Mouse (Mus musculus): ENCODE measurements at regions not wholly inside any gene's neighbourhood (a gene's known extent, or its start where the extent isn't known, plus 50 kb on each side); places are given as distances from the start of the nearest gene placed in this dataset.

DNA sequence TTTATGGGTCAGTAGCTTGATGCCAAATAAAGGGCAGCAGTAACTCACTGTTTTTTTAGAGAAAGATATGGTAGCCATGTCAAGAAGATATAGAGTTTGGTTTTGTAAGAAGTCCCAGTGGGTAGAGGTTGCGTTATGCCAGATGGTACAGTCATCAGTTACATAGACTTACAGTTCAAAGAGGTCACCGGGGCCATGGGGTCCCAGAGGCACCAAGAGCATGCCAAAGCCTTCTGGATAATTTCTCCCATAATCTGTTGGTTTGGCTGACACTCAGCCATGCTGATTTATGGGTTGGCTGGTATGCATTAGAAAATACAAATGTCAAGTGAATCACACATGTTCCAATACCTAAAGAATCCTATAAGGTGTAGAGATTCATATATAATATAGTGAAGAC is 137.9 kb upstream of the Fbxl7 start:
- Histone ChIP-seq H3K9ac (ENCODE audit: low read depth, low read length) (no peak overlapping the region), H3K4me1 (replicated peaks; ENCODE audit: control insufficient read depth, insufficient read depth, low read length) (no peaks in the 10 kb centered on the region), H3K4me3 (ENCODE audit: low read depth, low read length) (no peak overlapping the region), H3K4me2 (replicated peaks; ENCODE audit: low read depth, low read length) (no peak overlapping the region), H3K36me3 (ENCODE audit: control insufficient read depth, insufficient read depth, low read length) (no peaks in the 10 kb centered on the region), H3K9me3 (ENCODE audit: control insufficient read depth, low read length) (no peaks in the 10 kb centered on the region), H3K27me3 (ENCODE audit: control insufficient read depth, insufficient read depth, low read length) (no peaks in the 10 kb centered on the region), H3K27ac (ENCODE audit: low read depth, low read length) (no peak overlapping the region)
- ATAC-seq (ENCODE audit: low FRiP score), result no peak
- WGBS, result 77% methylated on average over 2 of the region's 2 CpGs
- no peak for DNase-seq (ENCODE audit: low spot score)

DNA sequence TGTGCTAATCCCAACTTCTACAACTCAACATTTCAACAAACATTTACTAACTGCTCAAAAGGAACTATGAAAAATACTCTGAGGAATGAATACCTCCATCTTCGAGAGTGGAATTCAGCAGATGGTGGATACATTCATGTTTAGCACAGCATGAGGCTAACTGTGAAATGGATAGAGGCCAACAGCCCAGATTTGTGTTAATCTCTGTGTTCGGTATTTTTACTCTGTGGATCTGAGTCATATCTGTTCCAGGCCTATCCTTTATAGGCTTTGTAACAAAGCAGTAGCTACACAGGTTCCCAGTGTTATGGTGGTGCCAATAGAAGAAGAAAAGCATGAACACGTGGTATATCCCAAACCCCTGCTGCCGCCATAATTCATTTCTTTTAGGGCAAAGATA is 148.4 kb upstream of the Fbxl7 start:
- 81% methylated on average over 4 of the region's 4 CpGs for WGBS
- Histone ChIP-seq H3K36me3 (ENCODE audit: control insufficient read depth, insufficient read depth, low read length) (no peaks in the 10 kb centered on the region), H3K4me3 (ENCODE audit: low read depth, low read length) (no peak overlapping the region), H3K27ac (ENCODE audit: low read depth, low read length) (no peak overlapping the region), H3K9me3 (ENCODE audit: control insufficient read depth, low read length) (no peaks in the 10 kb centered on the region), H3K4me1 (replicated peaks; ENCODE audit: control insufficient read depth, insufficient read depth, low read length) (no peaks in the 10 kb centered on the region), H3K27me3 (ENCODE audit: control insufficient read depth, insufficient read depth, low read length) (no peaks in the 10 kb centered on the region), H3K9ac (ENCODE audit: low read depth, low read length) (no peak overlapping the region), H3K4me2 (replicated peaks; ENCODE audit: low read depth, low read length) (no peak overlapping the region)
- ATAC-seq (ENCODE audit: low FRiP score) (no peak), DNase-seq (ENCODE audit: low spot score) (no peak)

DNA sequence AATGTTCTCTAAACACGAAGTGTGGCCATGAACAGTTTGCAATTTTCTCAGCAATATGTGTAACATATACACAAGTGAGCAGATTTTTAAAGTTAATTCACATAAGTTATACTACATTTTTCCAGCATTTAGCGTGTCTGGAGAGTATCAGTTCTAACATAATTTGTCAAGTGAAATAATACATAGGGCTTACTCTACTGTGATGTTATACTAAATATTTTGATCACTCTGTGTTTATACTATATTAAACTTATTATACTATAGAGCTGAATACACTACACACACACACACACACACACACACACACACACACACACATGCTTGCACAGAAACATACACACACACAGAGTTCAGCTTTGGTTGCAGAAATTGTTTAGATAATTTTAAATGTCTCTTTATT is 155.3 kb upstream of the Fbxl7 start:
- no peak overlapping the region for H3K9ac ChIP-seq (ENCODE audit: low read depth, low read length)
- H3K4me1 ChIP-seq (replicated peaks; ENCODE audit: control insufficient read depth, insufficient read depth, low read length), result no peaks in the 10 kb centered on the region
- H3K27me3 ChIP-seq (ENCODE audit: control insufficient read depth, insufficient read depth, low read length), result no peaks in the 10 kb centered on the region
- H3K36me3 ChIP-seq (ENCODE audit: control insufficient read depth, insufficient read depth, low read length), result no peaks in the 10 kb centered on the region
- 88% methylated on average over 2 of the region's 2 CpGs for WGBS
- H3K9me3 ChIP-seq (ENCODE audit: control insufficient read depth, low read length), result no peaks in the 10 kb centered on the region
- no peak overlapping the region for H3K27ac ChIP-seq (ENCODE audit: low read depth, low read length)
- DNase-seq (ENCODE audit: low spot score), result no peak
- H3K4me2 ChIP-seq (replicated peaks; ENCODE audit: low read depth, low read length), result no peak overlapping the region
- no peak for ATAC-seq (ENCODE audit: low FRiP score)
- H3K4me3 ChIP-seq (ENCODE audit: low read depth, low read length), result no peak overlapping the region

DNA sequence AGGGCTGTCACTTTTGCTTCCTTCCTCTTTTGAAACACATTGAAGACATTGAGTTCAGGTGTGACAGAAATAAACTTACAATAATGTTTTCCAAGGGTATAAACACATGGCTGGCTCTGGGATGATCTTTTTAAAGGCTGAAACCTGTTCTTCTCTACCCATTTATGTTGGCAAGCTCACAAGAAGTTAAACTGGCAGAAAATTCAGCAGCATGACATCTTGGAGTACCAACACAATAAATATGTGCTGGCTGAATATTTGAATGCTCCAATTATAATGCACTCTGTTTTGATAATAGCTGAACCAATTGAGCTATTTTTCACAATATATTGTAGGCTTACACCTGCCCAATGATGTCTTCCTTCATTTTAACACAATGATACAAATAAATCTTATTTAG is 168.1 kb upstream of the Fbxl7 start:
- H3K27ac ChIP-seq (ENCODE audit: low read depth, low read length), result no peak overlapping the region
- H3K36me3 ChIP-seq (ENCODE audit: control insufficient read depth, insufficient read depth, low read length), result no peaks in the 10 kb centered on the region
- no peak overlapping the region for H3K4me3 ChIP-seq (ENCODE audit: low read depth, low read length)
- no peak for ATAC-seq (ENCODE audit: low FRiP score)
- no peaks in the 10 kb centered on the region for H3K27me3 ChIP-seq (ENCODE audit: control insufficient read depth, insufficient read depth, low read length)
- no peak for DNase-seq (ENCODE audit: low spot score)
- no peak overlapping the region for H3K4me2 ChIP-seq (replicated peaks; ENCODE audit: low read depth, low read length)
- no peaks in the 10 kb centered on the region for H3K4me1 ChIP-seq (replicated peaks; ENCODE audit: control insufficient read depth, insufficient read depth, low read length)
- H3K9me3 ChIP-seq (ENCODE audit: control insufficient read depth, low read length), result no peaks in the 10 kb centered on the region
- H3K9ac ChIP-seq (ENCODE audit: low read depth, low read length), result no peak overlapping the region

DNA sequence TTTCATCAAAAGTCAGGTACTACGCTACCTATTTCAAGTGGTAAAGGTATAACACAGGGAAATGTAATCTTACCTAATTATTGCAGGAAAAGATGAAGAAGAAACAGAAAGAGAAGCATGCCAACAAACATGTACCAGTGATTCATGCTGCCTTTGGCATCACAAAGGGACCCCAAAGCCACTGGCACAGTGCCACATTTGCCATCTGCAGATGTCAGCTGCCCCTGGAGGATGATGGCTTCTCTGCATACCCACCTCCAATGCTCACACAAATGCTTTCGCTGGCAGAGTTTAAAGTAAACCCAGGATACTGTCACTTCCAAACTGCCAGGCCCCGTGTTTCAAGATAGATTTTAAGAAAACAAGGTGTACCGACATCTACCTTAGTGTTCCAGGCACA is 168.6 kb upstream of the Fbxl7 start:
- Histone ChIP-seq H3K9me3 (ENCODE audit: control insufficient read depth, low read length) (no peaks in the 10 kb centered on the region), H3K4me1 (replicated peaks; ENCODE audit: control insufficient read depth, insufficient read depth, low read length) (no peaks in the 10 kb centered on the region)
- DNase-seq (ENCODE audit: low spot score), result no peak

DNA sequence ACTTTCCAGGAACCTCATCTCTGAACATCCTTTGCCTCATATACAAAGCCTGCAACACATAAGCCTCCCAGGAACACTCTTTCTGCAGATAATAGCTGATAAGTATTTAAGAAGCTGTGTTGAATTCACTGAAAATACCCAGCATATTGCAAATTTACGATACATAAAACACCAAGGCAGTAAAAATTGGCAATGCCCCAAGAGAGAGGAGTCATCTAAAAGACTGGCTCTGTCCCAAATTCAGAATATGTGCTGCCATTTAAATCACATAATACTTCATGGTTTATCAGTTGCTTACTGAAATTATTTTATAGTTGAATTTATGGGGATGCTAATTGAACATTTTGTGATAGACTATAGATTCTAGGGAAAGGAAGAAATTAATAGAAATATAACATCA is 172.3 kb upstream of the Fbxl7 start:
- Histone ChIP-seq H3K9me3 (ENCODE audit: control insufficient read depth, low read length) (no peaks in the 10 kb centered on the region), H3K27ac (ENCODE audit: low read depth, low read length) (no peak overlapping the region), H3K4me1 (replicated peaks; ENCODE audit: control insufficient read depth, insufficient read depth, low read length) (no peaks in the 10 kb centered on the region), H3K4me3 (ENCODE audit: low read depth, low read length) (no peak overlapping the region), H3K27me3 (ENCODE audit: control insufficient read depth, insufficient read depth, low read length) (no peaks in the 10 kb centered on the region), H3K36me3 (ENCODE audit: control insufficient read depth, insufficient read depth, low read length) (no peaks in the 10 kb centered on the region), H3K9ac (ENCODE audit: low read depth, low read length) (no peak overlapping the region), H3K4me2 (replicated peaks; ENCODE audit: low read depth, low read length) (no peak overlapping the region)
- ATAC-seq (ENCODE audit: low FRiP score) (no peak), DNase-seq (ENCODE audit: low spot score) (no peak)
- 85% methylated on average over 1 of the region's 1 CpGs for WGBS

More for the DNA sequence above, 168.6 kb upstream of the Fbxl7 start:
- Histone ChIP-seq H3K27ac (ENCODE audit: low read depth, low read length) (no peak overlapping the region), H3K9ac (ENCODE audit: low read depth, low read length) (no peak overlapping the region), H3K36me3 (ENCODE audit: control insufficient read depth, insufficient read depth, low read length) (no peaks in the 10 kb centered on the region), H3K4me3 (ENCODE audit: low read depth, low read length) (no peak overlapping the region), H3K4me2 (replicated peaks; ENCODE audit: low read depth, low read length) (no peak overlapping the region), H3K27me3 (ENCODE audit: control insufficient read depth, insufficient read depth, low read length) (no peaks in the 10 kb centered on the region)
- 89% methylated on average over 4 of the region's 4 CpGs for WGBS
- no peak for ATAC-seq (ENCODE audit: low FRiP score)

DNA sequence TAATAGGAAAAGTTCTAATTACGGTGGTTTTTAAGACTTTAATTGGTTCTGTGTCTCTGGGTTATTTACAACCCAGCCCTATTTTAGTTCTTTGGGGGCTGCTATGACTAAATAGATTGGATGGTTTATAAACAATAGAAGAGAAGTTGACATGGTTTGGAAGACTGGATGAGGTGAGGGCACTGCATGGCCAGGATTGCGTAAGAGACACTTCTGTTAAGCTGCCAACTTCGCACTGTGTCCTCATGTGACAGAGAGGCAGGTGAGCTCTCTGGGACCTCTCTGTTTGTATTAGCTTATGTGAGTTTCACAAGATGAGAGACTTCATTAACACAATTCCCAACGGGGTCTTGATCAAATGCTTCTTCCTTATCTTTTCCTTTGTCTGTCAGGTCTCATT is 182.5 kb upstream of the Fbxl7 start:
- DNase-seq (ENCODE audit: low spot score) (no peak), ATAC-seq (ENCODE audit: low FRiP score) (no peak)
- H3K9ac ChIP-seq (ENCODE audit: low read depth, low read length), result no peak overlapping the region
- WGBS, result 91% methylated on average over 4 of the region's 4 CpGs
- H3K27ac ChIP-seq (ENCODE audit: low read depth, low read length), result no peak overlapping the region
- H3K27me3 ChIP-seq (ENCODE audit: control insufficient read depth, insufficient read depth, low read length), result no peaks in the 10 kb centered on the region
- H3K9me3 ChIP-seq (ENCODE audit: control insufficient read depth, low read length), result no peaks in the 10 kb centered on the region
- no peak overlapping the region for H3K4me3 ChIP-seq (ENCODE audit: low read depth, low read length)
- no peaks in the 10 kb centered on the region for H3K4me1 ChIP-seq (replicated peaks; ENCODE audit: control insufficient read depth, insufficient read depth, low read length)
- no peaks in the 10 kb centered on the region for H3K36me3 ChIP-seq (ENCODE audit: control insufficient read depth, insufficient read depth, low read length)
- H3K4me2 ChIP-seq (replicated peaks; ENCODE audit: low read depth, low read length), result no peak overlapping the region

DNA sequence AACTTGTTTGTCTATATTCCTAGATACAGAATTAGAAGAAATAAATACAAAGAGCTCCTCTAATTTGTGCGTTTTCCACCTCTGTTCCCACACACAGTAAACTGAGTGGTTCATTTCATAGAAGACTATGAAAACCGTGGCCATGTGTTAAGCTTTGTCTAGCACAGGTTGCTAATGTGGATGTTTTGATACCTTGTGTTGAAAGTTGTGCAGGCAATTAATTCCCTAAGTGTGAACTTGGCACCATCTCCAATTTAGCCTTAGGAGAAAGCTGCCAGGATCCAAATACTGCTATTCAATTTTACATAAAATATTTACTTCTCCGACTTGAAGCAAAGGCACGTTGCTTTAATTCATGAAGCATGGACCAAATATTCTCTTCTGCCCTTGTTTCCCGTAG is 187.4 kb upstream of the Fbxl7 start:
- Histone ChIP-seq H3K27ac (ENCODE audit: low read depth, low read length) (no peak overlapping the region), H3K4me1 (replicated peaks; ENCODE audit: control insufficient read depth, insufficient read depth, low read length) (no peaks in the 10 kb centered on the region), H3K9ac (ENCODE audit: low read depth, low read length) (no peak overlapping the region), H3K9me3 (ENCODE audit: control insufficient read depth, low read length) (no peaks in the 10 kb centered on the region), H3K27me3 (ENCODE audit: control insufficient read depth, insufficient read depth, low read length) (no peaks in the 10 kb centered on the region), H3K4me3 (ENCODE audit: low read depth, low read length) (no peak overlapping the region), H3K4me2 (replicated peaks; ENCODE audit: low read depth, low read length) (no peak overlapping the region), H3K36me3 (ENCODE audit: control insufficient read depth, insufficient read depth, low read length) (no peaks in the 10 kb centered on the region)
- ATAC-seq (ENCODE audit: low FRiP score) (no peak), DNase-seq (ENCODE audit: low spot score) (no peak)
- 90% methylated on average over 5 of the region's 5 CpGs for WGBS

DNA sequence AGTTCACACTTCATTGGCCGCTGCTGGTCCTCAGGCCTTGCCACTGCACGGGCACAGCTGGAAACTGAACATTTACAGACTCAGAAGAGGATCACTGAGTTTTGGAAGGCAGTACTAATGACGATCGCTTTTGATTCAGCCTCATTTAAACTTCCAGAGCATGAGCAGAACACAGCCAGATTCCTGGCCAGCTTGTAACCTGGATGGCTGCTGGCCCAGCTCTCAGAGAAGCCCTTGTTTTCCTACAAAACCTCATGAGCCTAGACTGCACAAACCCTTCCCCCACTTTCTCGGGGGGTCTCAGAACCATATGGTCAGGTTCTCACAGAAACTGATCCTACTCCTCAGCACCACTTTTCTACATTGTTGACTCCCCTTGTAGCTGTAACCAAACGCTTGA is 188.2 kb upstream of the Fbxl7 start:
- ATAC-seq (ENCODE audit: low FRiP score), result no peak
- Histone ChIP-seq H3K4me3 (ENCODE audit: low read depth, low read length) (no peak overlapping the region), H3K4me2 (replicated peaks; ENCODE audit: low read depth, low read length) (no peak overlapping the region), H3K36me3 (ENCODE audit: control insufficient read depth, insufficient read depth, low read length) (no peaks in the 10 kb centered on the region), H3K9me3 (ENCODE audit: control insufficient read depth, low read length) (no peaks in the 10 kb centered on the region), H3K27ac (ENCODE audit: low read depth, low read length) (no peak overlapping the region), H3K9ac (ENCODE audit: low read depth, low read length) (no peak overlapping the region), H3K4me1 (replicated peaks; ENCODE audit: control insufficient read depth, insufficient read depth, low read length) (no peaks in the 10 kb centered on the region), H3K27me3 (ENCODE audit: control insufficient read depth, insufficient read depth, low read length) (no peaks in the 10 kb centered on the region)
- no peak for DNase-seq (ENCODE audit: low spot score)
- WGBS, result 66% methylated on average over 6 of the region's 6 CpGs
